Mouse (Mus musculus) forebrain, embryonic 11.5 days (tissue): ENCODE results near the gene Cdh20. TPM values are rescaled to one million over a fixed set of nuclear protein-coding genes. Genes with fewer than 3 reads are reported as not detected.
A peak's percentile ranks its signal among the peaks of the same experiment; 100 is the strongest.

Experiments used
- ATAC-seq: fragments of 200-750 bp; cut with Nextera tagmentation; replicated peaks from 2 replicates; pipeline ENCODE4 v1.8.0; 2017; ENCODE audit warnings: moderate TSS enrichment; ENCODE audit not compliant: low FRiP score
- DNase-seq: peaks from one replicate; pipeline ENCODE4 v3.0.0-alpha.2; 2017; ENCODE audit warnings: low spot score
- H3K27ac ChIP-seq: fragments of 300-500 bp; sonication (generic); 2 replicates; pipeline ENCODE4 v1.5.1; 2014; ENCODE audit warnings: low read depth, low read length
- H3K27me3 ChIP-seq: fragments of 300-500 bp; sonication (generic); 2 replicates; pipeline ENCODE4 v1.6.1; 2014; ENCODE audit warnings: mild to moderate bottlenecking, low read length, mixed read lengths; ENCODE audit not compliant: control insufficient read depth, insufficient read depth
- H3K36me3 ChIP-seq: fragments of 300-500 bp; sonication (generic); 2 replicates; pipeline ENCODE4 v1.6.1; 2014; ENCODE audit warnings: mild to moderate bottlenecking, low read length, moderate library complexity, mixed read lengths; ENCODE audit not compliant: control insufficient read depth, insufficient read depth
- H3K4me1 ChIP-seq: fragments of 300-500 bp; sonication (generic); replicated peaks from 2 replicates; pipeline ENCODE4 v1.6.1; 2014; ENCODE audit warnings: low read length, mixed read lengths; ENCODE audit not compliant: control insufficient read depth, insufficient read depth
- H3K4me2 ChIP-seq: fragments of 300-500 bp; sonication (generic); 2 replicates; pipeline ENCODE4 v1.6.1; 2014; ENCODE audit warnings: low read depth, mild to moderate bottlenecking, low read length, moderate library complexity, mixed read lengths; ENCODE audit not compliant: severe bottlenecking
- H3K4me3 ChIP-seq: fragments of 300-500 bp; sonication (generic); 2 replicates; pipeline ENCODE4 v1.5.1; 2014; ENCODE audit warnings: low read depth, low read length
- H3K9ac ChIP-seq: fragments of 300-500 bp; sonication (generic); 2 replicates; pipeline ENCODE4 v1.6.1; 2014; ENCODE audit warnings: low read length
- H3K9me3 ChIP-seq: fragments of 300-500 bp; sonication (generic); 2 replicates; pipeline ENCODE4 v1.6.1; 2016; ENCODE audit warnings: low read length, mixed read lengths; ENCODE audit not compliant: control insufficient read depth
- WGBS: fragments of 180-500 bp; shearing (Covaris S2); extraction: QIAGEN DNeasy Blood & Tissue Kit; methylation state at CpG from one replicate; pipeline ENCODE4 v1.1.7; 2014; 5-methylcytosine and 5-hydroxymethylcytosine counted together
- polyA plus RNA-seq: library from polyadenylated mRNA; unstranded; fragments of >200 nt; fragmentation: Nextera tagmentation; extraction: Ambion mirVana; gene quantifications from 2 replicates; pipeline ENCODE4 v1.2.1, GENCODE M21; 2014

The Cdh20 gene
- polyA plus RNA-seq, 1 experiment from 2014 or later: 0.71 TPM

- Histone ChIP-seq H3K4me1 (no peaks in the 10 kb centered on the region), H3K27ac (no peak overlapping the region; the same call in 1 of the 2 replicates), H3K4me2 (no peak overlapping the region), H3K27me3 (no peaks in the 10 kb centered on the region), H3K36me3 (no peaks in the 10 kb centered on the region), H3K4me3 (no peak overlapping the region), H3K9me3 (no peaks in the 10 kb centered on the region), H3K9ac (no peak overlapping the region)
- DNase-seq: no peak
- peak; percentile 55; the same call in 1 of the 2 replicates for ATAC-seq
- 11% methylated on average over 2 of the region's 2 CpGs for WGBS
Observed at GRCm38 (mm10) chr1:104848256-104848919, 80.1 kb downstream of the Cdh20 start.

DNA sequence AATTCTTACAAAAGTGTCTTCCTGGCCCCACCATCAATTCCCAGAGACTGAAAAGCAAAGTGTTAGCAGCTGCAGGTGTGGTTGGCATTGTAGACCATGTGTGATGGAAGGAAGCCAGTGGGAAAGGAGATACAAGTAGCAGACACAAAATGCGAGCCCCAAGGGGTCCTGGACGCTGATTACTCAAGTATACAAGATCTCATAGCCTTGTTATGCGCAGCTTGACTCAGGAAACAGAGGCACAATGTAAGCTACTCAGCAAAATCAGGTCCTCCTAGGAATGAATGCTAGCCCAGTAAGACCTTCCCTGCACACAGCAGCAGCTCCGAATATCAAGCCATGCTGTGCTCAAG is 80.6 kb downstream of the Cdh20 start:
- Histone ChIP-seq H3K27me3 (no peaks in the 10 kb centered on the region), H3K9me3 (no peaks in the 10 kb centered on the region), H3K4me3 (no peak overlapping the region), H3K4me1 (no peaks in the 10 kb centered on the region), H3K27ac (no peak overlapping the region), H3K4me2 (no peak overlapping the region), H3K9ac (no peak overlapping the region), H3K36me3 (no peaks in the 10 kb centered on the region)
- ATAC-seq (peak; percentile 20), DNase-seq (no peak)
- 12% methylated on average over 4 of the region's 4 CpGs for WGBS

- Histone ChIP-seq H3K27me3 (no peaks in the 10 kb centered on the region), H3K4me3 (no peak overlapping the region), H3K27ac (no peak overlapping the region), H3K4me2 (no peak overlapping the region), H3K9me3 (no peaks in the 10 kb centered on the region), H3K4me1 (no peaks in the 10 kb centered on the region), H3K9ac (no peak overlapping the region), H3K36me3 (no peaks in the 10 kb centered on the region)
- 79% methylated on average over 1 of the region's 1 CpGs for WGBS
- no peak for ATAC-seq
- no peak for DNase-seq
Observed at GRCm38 (mm10) chr1:104877384-104877783, 109.1 kb downstream of the Cdh20 start.

DNA sequence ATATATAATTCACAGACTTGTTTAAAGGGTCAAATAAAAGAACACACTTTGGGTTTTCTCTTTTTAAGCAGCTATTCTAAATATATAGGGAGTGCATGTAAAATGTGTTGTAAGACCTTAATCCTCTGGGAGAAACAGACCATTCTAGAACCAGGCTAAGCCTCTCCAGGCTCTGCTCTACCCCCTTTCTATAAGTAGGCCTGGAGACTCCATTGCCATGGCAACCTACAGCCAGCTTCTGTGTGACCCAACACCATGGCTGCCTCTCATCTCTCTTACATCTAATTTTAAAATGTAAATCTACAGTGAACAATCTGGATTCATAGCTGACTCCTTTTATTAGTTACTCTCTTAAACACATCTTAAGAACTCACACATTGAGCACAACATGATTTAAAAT is 133.5 kb downstream of the Cdh20 start:
- no peaks in the 10 kb centered on the region for H3K4me1 ChIP-seq
- H3K9ac ChIP-seq: no peak overlapping the region
- no peak for DNase-seq
- no peaks in the 10 kb centered on the region for H3K36me3 ChIP-seq
- no peak overlapping the region for H3K4me2 ChIP-seq
- H3K4me3 ChIP-seq: no peak overlapping the region
- no peak for ATAC-seq
- no peak overlapping the region for H3K27ac ChIP-seq
- H3K9me3 ChIP-seq: no peaks in the 10 kb centered on the region
- no peaks in the 10 kb centered on the region for H3K27me3 ChIP-seq

GRCm38 (mm10) chr1:104903409-104903808 is 135.1 kb downstream of the Cdh20 start:
- no peak for DNase-seq
- no peaks in the 10 kb centered on the region for H3K4me1 ChIP-seq
- no peaks in the 10 kb centered on the region for H3K36me3 ChIP-seq
- H3K9me3 ChIP-seq: no peaks in the 10 kb centered on the region
- H3K4me2 ChIP-seq: no peak overlapping the region
- WGBS: 65% methylated on average over 5 of the region's 5 CpGs
- H3K27ac ChIP-seq: no peak overlapping the region
- no peak overlapping the region for H3K4me3 ChIP-seq
- no peaks in the 10 kb centered on the region for H3K27me3 ChIP-seq
- no peak overlapping the region for H3K9ac ChIP-seq
- no peak for ATAC-seq

DNA sequence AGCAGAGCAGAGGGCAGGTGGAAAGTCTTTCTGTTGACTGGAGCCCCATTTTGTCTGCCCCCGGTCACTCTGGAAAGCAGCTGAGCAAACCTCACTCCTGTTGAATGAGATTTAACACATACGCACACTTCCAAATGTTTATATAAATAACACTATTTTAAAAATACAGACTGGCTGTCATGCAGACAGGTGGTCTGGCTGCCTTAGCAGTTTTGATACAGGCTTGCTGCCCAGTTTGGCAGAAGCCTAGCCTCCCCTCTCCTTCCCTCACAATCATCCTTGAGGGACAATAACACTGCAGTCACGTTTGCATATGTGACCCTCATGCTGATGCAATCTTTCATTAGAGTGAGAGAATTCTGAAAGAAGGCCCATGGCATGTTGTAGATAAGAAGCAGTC is 144.1 kb downstream of the Cdh20 start:
- H3K4me1 ChIP-seq: no peaks in the 10 kb centered on the region; the same call in 1 of the 2 replicates
- H3K36me3 ChIP-seq: no peaks in the 10 kb centered on the region
- ATAC-seq: no peak
- no peak for DNase-seq
- no peak overlapping the region for H3K27ac ChIP-seq
- H3K9ac ChIP-seq: no peak overlapping the region
- no peaks in the 10 kb centered on the region for H3K27me3 ChIP-seq
- H3K9me3 ChIP-seq: no peaks in the 10 kb centered on the region
- H3K4me3 ChIP-seq: no peak overlapping the region
- no peak overlapping the region for H3K4me2 ChIP-seq
- WGBS: 59% methylated on average over 3 of the region's 3 CpGs

DNA sequence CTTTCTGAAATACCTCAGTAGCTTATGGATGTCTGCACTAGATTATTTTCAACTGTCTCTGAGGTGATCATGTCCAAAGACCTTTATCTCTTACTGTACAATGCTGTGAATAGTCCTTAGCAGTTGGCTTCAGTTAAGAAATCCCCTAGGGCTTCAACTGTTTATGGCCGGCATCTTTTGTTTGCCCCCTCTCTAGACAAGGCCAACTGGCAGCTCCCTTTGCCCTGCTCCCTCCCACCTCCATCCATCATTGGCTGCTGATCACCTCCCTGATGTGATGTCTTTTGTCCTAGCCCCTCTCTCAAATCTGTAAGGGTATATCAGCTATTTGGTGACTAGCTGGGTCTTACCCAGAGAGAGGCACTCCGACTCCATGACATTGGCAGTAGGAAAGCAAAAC is 148.2 kb downstream of the Cdh20 start:
- Histone ChIP-seq H3K36me3 (no peaks in the 10 kb centered on the region), H3K4me3 (no peak overlapping the region), H3K9me3 (no peaks in the 10 kb centered on the region), H3K27me3 (no peaks in the 10 kb centered on the region), H3K4me1 (no peaks in the 10 kb centered on the region; the same call in 1 of the 2 replicates), H3K27ac (no peak overlapping the region), H3K4me2 (no peak overlapping the region), H3K9ac (no peak overlapping the region)
- WGBS: 34% methylated on average over 2 of the region's 2 CpGs
- ATAC-seq (no peak; the same call in 1 of the 2 replicates), DNase-seq (no peak)

DNA sequence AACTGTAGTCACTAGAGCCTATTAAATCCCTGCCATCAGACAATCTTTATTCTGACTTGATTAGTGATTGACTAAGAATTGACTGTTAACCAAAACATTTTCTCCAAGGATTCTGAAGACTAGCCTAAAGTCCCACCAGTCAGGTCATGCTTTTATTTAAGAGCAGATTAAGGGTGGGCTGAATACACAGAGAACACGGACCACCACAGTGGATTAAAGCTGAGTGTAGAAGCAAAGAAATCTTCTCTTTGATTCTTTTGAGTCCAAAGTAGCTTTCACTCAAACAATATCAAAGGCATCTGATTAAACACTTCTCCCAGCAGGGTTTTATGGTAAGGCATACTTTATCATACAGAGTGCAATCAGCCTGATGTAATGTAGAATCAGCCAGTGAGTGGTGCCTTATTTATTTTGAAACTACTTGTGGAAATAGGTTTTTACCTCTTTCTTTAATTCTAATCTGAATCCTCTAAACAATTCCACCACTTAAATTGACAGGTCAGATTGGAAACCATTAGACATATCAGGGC is 149.0 kb downstream of the Cdh20 start:
- Histone ChIP-seq H3K27me3 (no peaks in the 10 kb centered on the region), H3K4me3 (no peak overlapping the region), H3K9ac (no peak overlapping the region), H3K36me3 (no peaks in the 10 kb centered on the region), H3K27ac (no peak overlapping the region), H3K4me1 (no peaks in the 10 kb centered on the region; the same call in 1 of the 2 replicates), H3K4me2 (no peak overlapping the region), H3K9me3 (no peaks in the 10 kb centered on the region)
- ATAC-seq: peak; percentile 74
- WGBS: 8% methylated on average over 1 of the region's 1 CpGs
- no peak for DNase-seq

DNA sequence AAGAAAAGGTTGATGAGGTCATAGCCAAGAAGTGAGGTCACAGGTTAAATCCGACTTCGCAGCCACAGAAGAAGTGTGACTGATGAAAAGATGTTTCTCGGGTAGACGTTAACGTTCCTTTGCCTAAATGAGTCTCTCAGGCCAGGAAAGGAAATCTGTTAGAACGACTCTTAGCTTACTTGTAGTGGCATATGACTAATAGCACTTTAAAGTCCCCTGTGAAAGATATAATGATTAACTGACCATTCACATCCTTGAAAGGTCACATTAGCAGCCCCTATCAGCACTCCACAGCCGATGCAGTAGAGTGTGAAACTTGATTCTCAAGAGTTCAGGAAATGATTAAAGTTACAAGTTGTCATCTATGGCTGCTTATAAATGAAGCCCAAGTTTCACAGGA is 164.7 kb downstream of the Cdh20 start:
- H3K9ac ChIP-seq: no peak overlapping the region
- DNase-seq: no peak
- H3K27me3 ChIP-seq: no peaks in the 10 kb centered on the region
- no peaks in the 10 kb centered on the region for H3K4me1 ChIP-seq
- H3K27ac ChIP-seq: no peak overlapping the region
- no peaks in the 10 kb centered on the region for H3K36me3 ChIP-seq
- H3K4me3 ChIP-seq: no peak overlapping the region
- 52% methylated on average over 7 of the region's 7 CpGs for WGBS
- H3K4me2 ChIP-seq: no peak overlapping the region
- ATAC-seq: no peak
- H3K9me3 ChIP-seq: no peaks in the 10 kb centered on the region
